ENCODE assay signal across 12 mouse cellular contexts in genomic region chr1:151066379-151067128, GRCm38 (mm10).
DNase-seq lines count a peak whose midpoint lies in the region; ATAC-seq and TF ChIP-seq lines count a peak whose summit lies in the region.
"Had no signal": no experiment of that assay in that cellular context is flagged by ENCODE, and none has a peak within 500 bp of the region (broad histone marks: within the 10 kb centered on the region; RNA-seq: fewer than 3 reads in every experiment).

No protein-coding gene starts in this region.

- H3K27ac ChIP-seq in gastrocnemius, adult 2 months: no peak overlapping the region
- no peak overlapping the region for H3K27ac ChIP-seq in neural tube, embryonic 11.5 days (ENCODE audit: low read depth, low read length)
- H3K27ac ChIP-seq in neural tube, embryonic 15.5 days (replicated peaks): no peak overlapping the region
- H3K27ac ChIP-seq in heart, embryonic 12.5 days (ENCODE audit: poor library complexity, severe bottlenecking): no peak overlapping the region

- intact Hi-C loops in gastrocnemius, adult 2 months (cut with DNase I): no loop called here

- 68% methylated on average over 15 of the region's 15 CpGs for WGBS in neural tube, embryonic 11.5 days
- WGBS in neural tube, embryonic 15.5 days: 60% methylated on average over 15 of the region's 15 CpGs
- 79% methylated on average over 15 of the region's 15 CpGs for WGBS in heart, embryonic 12.5 days

- H3K9me3 ChIP-seq in neural tube, embryonic 11.5 days (ENCODE audit: control insufficient read depth, low read length): no peaks in the 10 kb centered on the region
- no peaks in the 10 kb centered on the region for H3K9me3 ChIP-seq in neural tube, embryonic 15.5 days (replicated peaks)
- 0 out of 2 replicates have a peak, but pooled peaks cover 4% of the 10 kb centered on the region for H3K9me3 ChIP-seq in heart, embryonic 12.5 days (replicated peaks)

- H3K9ac ChIP-seq in neural tube, embryonic 11.5 days (ENCODE audit: low read length): no peak overlapping the region
- H3K9ac ChIP-seq in neural tube, embryonic 15.5 days (replicated peaks): no peak overlapping the region
- H3K9ac ChIP-seq in heart, embryonic 12.5 days: no peak overlapping the region

- H3K4me3 ChIP-seq in gastrocnemius, adult 2 months: no peak overlapping the region
- H3K4me3 ChIP-seq in neural tube, embryonic 11.5 days (ENCODE audit: low read depth, low read length): no peak overlapping the region
- H3K4me3 ChIP-seq in neural tube, embryonic 15.5 days (replicated peaks): no peak overlapping the region
- no peak overlapping the region for H3K4me3 ChIP-seq in heart, embryonic 12.5 days

- ATAC-seq in neural tube, embryonic 11.5 days (ENCODE audit: insufficient read depth, low FRiP score, low TSS enrichment): no peak
- no peak for ATAC-seq in neural tube, embryonic 15.5 days (ENCODE audit: low FRiP score)
- ATAC-seq in heart, embryonic 12.5 days (ENCODE audit: insufficient number of reproducible peaks, low FRiP score): no peak

- peak; percentile 35; the same call in 1 of the 2 replicates for TF ChIP-seq CTCF in gastrocnemius, adult 2 months (IDR thresholded peaks at IDR 0.05)

- H3K4me2 ChIP-seq in neural tube, embryonic 11.5 days (ENCODE audit: low read depth): no peak overlapping the region
- H3K4me2 ChIP-seq in neural tube, embryonic 15.5 days: no peak overlapping the region
- H3K4me2 ChIP-seq in heart, embryonic 12.5 days: no peak overlapping the region

- H3K4me1 ChIP-seq in neural tube, embryonic 11.5 days (ENCODE audit: control insufficient read depth, insufficient read depth, low read length): 0 out of 2 replicates have a peak, but pooled peaks cover 2% of the 10 kb centered on the region
- 0 out of 2 replicates have a peak, but pooled peaks cover 3% of the 10 kb centered on the region for H3K4me1 ChIP-seq in neural tube, embryonic 15.5 days
- H3K4me1 ChIP-seq in heart, embryonic 12.5 days (replicated peaks): peaks cover 17% of the 10 kb centered on the region

- H3K27me3 ChIP-seq in neural tube, embryonic 11.5 days (ENCODE audit: control insufficient read depth, insufficient read depth, low read length): no peaks in the 10 kb centered on the region
- H3K27me3 ChIP-seq in neural tube, embryonic 15.5 days (replicated peaks): no peaks in the 10 kb centered on the region
- H3K27me3 ChIP-seq in heart, embryonic 12.5 days (replicated peaks): no peaks in the 10 kb centered on the region

- DNase-seq in gastrocnemius, adult 2 months: no peak
- no peak for DNase-seq in gastrocnemius, adult 8-10 months (ENCODE audit: low spot score in 2 of 2)
- peak; percentile 28 for DNase-seq in neural tube, embryonic 11.5 days (ENCODE audit: low spot score)
- DNase-seq in kidney, adult 9 months: peak; percentile 67
- no peak for DNase-seq in spleen, postnatal 10 days (ENCODE audit: low spot score in 2 of 2)
- DNase-seq in thymus, postnatal 0 days (ENCODE audit: low spot score): no peak
- DNase-seq: B cell, adult 2 months; heart, adult 18-20 months; layer of hippocampus, adult 9-11 months; lung, postnatal 36 days had no signal

- H3K36me3 ChIP-seq in neural tube, embryonic 11.5 days (ENCODE audit: control insufficient read depth, insufficient read depth, low read length): no peaks in the 10 kb centered on the region
- no peaks in the 10 kb centered on the region for H3K36me3 ChIP-seq in neural tube, embryonic 15.5 days
- H3K36me3 ChIP-seq in heart, embryonic 12.5 days: no peaks in the 10 kb centered on the region

Comparison
In these comparisons a context has a peak if more than half of its experiments do, and no peak if none do; other contexts are left out.
1. DNase-seq: peak in neural tube, embryonic 11.5 days (single experiment) and kidney, adult 9 months (single experiment); none in gastrocnemius, adult 2 months (single experiment), gastrocnemius, adult 8-10 months (0 of 2), spleen, postnatal 10 days (0 of 2) and thymus, postnatal 0 days (single experiment).